Mouse (Mus musculus): ENCODE measurements at regions not wholly inside any gene's neighbourhood (a gene's known extent, or its start where the extent isn't known, plus 50 kb on each side); places are given as distances from the start of the nearest gene placed in this dataset.

DNA sequence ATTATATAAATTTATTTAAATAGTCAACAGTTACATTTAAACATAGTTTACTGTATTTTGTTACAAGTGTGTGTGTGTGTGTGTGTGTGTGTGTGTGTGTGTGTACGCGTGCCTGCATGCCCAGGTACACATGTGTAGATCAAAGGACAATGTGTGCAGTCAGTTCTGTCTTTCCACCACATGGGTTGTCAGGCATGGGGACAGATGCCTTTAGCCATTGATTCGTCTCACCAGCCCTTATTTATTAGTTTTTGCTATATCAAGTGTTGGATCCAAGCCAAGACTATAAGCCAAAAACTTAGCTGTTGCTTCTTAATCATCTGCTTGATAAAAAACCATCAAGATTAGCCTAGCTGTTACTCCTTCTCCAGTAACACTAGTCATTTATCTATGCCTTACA, 280.7 kb downstream of the Ets1 start:
- Histone ChIP-seq H3K79me2 (ENCODE audit: control insufficient read depth, insufficient read depth) (no peaks in the 10 kb centered on the region), H3K36me3 (ENCODE audit: control insufficient read depth, insufficient read depth) (no peaks in the 10 kb centered on the region), H3K27me3 (ENCODE audit: control insufficient read depth, insufficient read depth, insufficient read length) (no peaks in the 10 kb centered on the region), H3K4me3 (no peak overlapping the region), H3ac (ENCODE audit: control insufficient read depth, insufficient read length) (no peak overlapping the region), H3K4me2 (ENCODE audit: low read depth) (no peak overlapping the region)
- TF ChIP-seq TCF3 (IDR thresholded peaks at IDR 0.05; ENCODE audit: insufficient read length, low read depth) (no peak), CEBPB (IDR thresholded peaks at IDR 0.05; ENCODE audit: insufficient read depth, poor library complexity, severe bottlenecking) (no peak), TCF12 (IDR thresholded peaks at IDR 0.05; ENCODE audit: insufficient read depth, poor library complexity, severe bottlenecking) (no peak), POLR2A (IDR thresholded peaks at IDR 0.05; ENCODE audit: insufficient read length, low read depth) (no peak), SRF (IDR thresholded peaks at IDR 0.05; ENCODE audit: control insufficient read depth, insufficient read length, low read depth) (no peak), POLR2AphosphoS2 (IDR thresholded peaks at IDR 0.05; ENCODE audit: insufficient read length, low read depth) (no peak), E2F4 (IDR thresholded peaks at IDR 0.05; ENCODE audit: insufficient read depth) (no peak), USF1 (IDR thresholded peaks at IDR 0.05; ENCODE audit: low read depth) (no peak), REST (IDR thresholded peaks at IDR 0.05; ENCODE audit: insufficient read depth, insufficient read length) (no peak), MYOG (IDR thresholded peaks at IDR 0.05; ENCODE audit: control insufficient read depth in 1 of 3, insufficient read depth in 1 of 3, insufficient read length in 2 of 3, low read depth in 2 of 3) (no peak)

DNA sequence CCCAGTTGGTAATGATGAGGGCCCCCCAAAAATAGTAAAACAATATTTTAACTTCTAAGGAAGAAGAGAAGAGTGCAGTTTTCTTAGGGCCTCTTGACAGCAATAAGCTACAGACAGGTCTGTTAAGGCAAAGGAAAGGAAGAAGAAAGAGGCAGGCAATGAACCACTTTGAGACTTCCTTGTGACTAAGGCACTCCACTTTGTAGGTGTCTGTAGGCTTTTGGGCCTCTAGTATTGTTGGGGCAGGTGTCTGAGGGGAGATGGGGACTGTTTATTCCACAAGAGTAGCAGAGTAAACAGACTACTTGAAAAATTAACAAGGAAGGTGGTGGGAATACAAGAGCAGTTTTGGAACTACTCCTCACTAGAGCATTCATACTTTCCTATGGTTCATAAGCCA, 287.9 kb downstream of the Ets1 start:
- Histone ChIP-seq H3K4me3 (no peak overlapping the region), H3K27me3 (ENCODE audit: control insufficient read depth, insufficient read depth, insufficient read length) (no peaks in the 10 kb centered on the region), H3K4me2 (ENCODE audit: low read depth) (no peak overlapping the region), H3ac (ENCODE audit: control insufficient read depth, insufficient read length) (no peak overlapping the region), H3K79me2 (ENCODE audit: control insufficient read depth, insufficient read depth) (no peaks in the 10 kb centered on the region), H3K36me3 (ENCODE audit: control insufficient read depth, insufficient read depth) (no peaks in the 10 kb centered on the region)
- TF ChIP-seq POLR2A (IDR thresholded peaks at IDR 0.05; ENCODE audit: insufficient read length, low read depth) (no peak), E2F4 (IDR thresholded peaks at IDR 0.05; ENCODE audit: insufficient read depth) (no peak), TCF12 (IDR thresholded peaks at IDR 0.05; ENCODE audit: insufficient read depth, poor library complexity, severe bottlenecking) (no peak), MYOG (IDR thresholded peaks at IDR 0.05; ENCODE audit: control insufficient read depth in 1 of 3, insufficient read depth in 1 of 3, insufficient read length in 2 of 3, low read depth in 2 of 3) (no peak), MAX (IDR thresholded peaks at IDR 0.05; ENCODE audit: low read depth) (no peak), USF1 (IDR thresholded peaks at IDR 0.05; ENCODE audit: low read depth) (no peak), TCF3 (IDR thresholded peaks at IDR 0.05; ENCODE audit: insufficient read length, low read depth) (no peak), POLR2AphosphoS2 (IDR thresholded peaks at IDR 0.05; ENCODE audit: insufficient read length, low read depth) (no peak), MYOD1 (IDR thresholded peaks at IDR 0.05; ENCODE audit: control insufficient read depth in 1 of 3, insufficient read length in 2 of 3, low read depth in 2 of 3) (no peak), REST (IDR thresholded peaks at IDR 0.05; ENCODE audit: insufficient read depth, insufficient read length) (no peak), CEBPB (IDR thresholded peaks at IDR 0.05; ENCODE audit: insufficient read depth, poor library complexity, severe bottlenecking) (no peak), SRF (IDR thresholded peaks at IDR 0.05; ENCODE audit: control insufficient read depth, insufficient read length, low read depth) (no peak)

GRCm38 (mm10) chr9:32924333-32924886, 288.4 kb downstream of the Ets1 start:
- no peak overlapping the region for H3ac ChIP-seq (ENCODE audit: control insufficient read depth, insufficient read length)
- no peak overlapping the region for H3K4me3 ChIP-seq
- TF ChIP-seq SRF (IDR thresholded peaks at IDR 0.05; ENCODE audit: control insufficient read depth, insufficient read length, low read depth) (no peak), POLR2A (IDR thresholded peaks at IDR 0.05; ENCODE audit: insufficient read length, low read depth) (no peak), REST (IDR thresholded peaks at IDR 0.05; ENCODE audit: insufficient read depth, insufficient read length) (no peak), E2F4 (IDR thresholded peaks at IDR 0.05; ENCODE audit: insufficient read depth) (no peak), MYOD1 (IDR thresholded peaks at IDR 0.05; ENCODE audit: control insufficient read depth in 1 of 3, insufficient read length in 2 of 3, low read depth in 2 of 3) (no peak), MYOG (IDR thresholded peaks at IDR 0.05; ENCODE audit: control insufficient read depth in 1 of 3, insufficient read depth in 1 of 3, insufficient read length in 2 of 3, low read depth in 2 of 3) (no peak), POLR2AphosphoS2 (IDR thresholded peaks at IDR 0.05; ENCODE audit: insufficient read length, low read depth) (no peak), CEBPB (IDR thresholded peaks at IDR 0.05; ENCODE audit: insufficient read depth, poor library complexity, severe bottlenecking) (no peak), TCF3 (IDR thresholded peaks at IDR 0.05; ENCODE audit: insufficient read length, low read depth) (no peak), TCF12 (IDR thresholded peaks at IDR 0.05; ENCODE audit: insufficient read depth, poor library complexity, severe bottlenecking) (no peak), MAX (IDR thresholded peaks at IDR 0.05; ENCODE audit: low read depth) (no peak), USF1 (IDR thresholded peaks at IDR 0.05; ENCODE audit: low read depth) (no peak)
- H3K27me3 ChIP-seq (ENCODE audit: control insufficient read depth, insufficient read depth, insufficient read length) = no peaks in the 10 kb centered on the region
- no peaks in the 10 kb centered on the region for H3K79me2 ChIP-seq (ENCODE audit: control insufficient read depth, insufficient read depth)
- H3K4me2 ChIP-seq (ENCODE audit: low read depth) = no peak overlapping the region
- H3K36me3 ChIP-seq (ENCODE audit: control insufficient read depth, insufficient read depth) = no peaks in the 10 kb centered on the region

- no peak overlapping the region for H3ac ChIP-seq (ENCODE audit: control insufficient read depth, insufficient read length)
- no peak overlapping the region for H3K4me3 ChIP-seq
- H3K27me3 ChIP-seq (ENCODE audit: control insufficient read depth, insufficient read depth, insufficient read length) = no peaks in the 10 kb centered on the region
- TF ChIP-seq TCF12 (IDR thresholded peaks at IDR 0.05; ENCODE audit: insufficient read depth, poor library complexity, severe bottlenecking) = no peak
- no peak for TF ChIP-seq SRF (IDR thresholded peaks at IDR 0.05; ENCODE audit: control insufficient read depth, insufficient read length, low read depth)
- no peak for TF ChIP-seq POLR2A (IDR thresholded peaks at IDR 0.05; ENCODE audit: insufficient read length, low read depth)
- no peak for TF ChIP-seq CEBPB (IDR thresholded peaks at IDR 0.05; ENCODE audit: insufficient read depth, poor library complexity, severe bottlenecking)
- H3K36me3 ChIP-seq (ENCODE audit: control insufficient read depth, insufficient read depth) = no peaks in the 10 kb centered on the region
- H3K4me2 ChIP-seq (ENCODE audit: low read depth) = no peak overlapping the region
- no peaks in the 10 kb centered on the region for H3K79me2 ChIP-seq (ENCODE audit: control insufficient read depth, insufficient read depth)
These were observed 289.0 kb downstream of the Ets1 start for GRCm38 (mm10) chr9:32925036-32925435.
